ENCODE assay signal across 11 mouse cellular contexts in the genomic region with DNA sequence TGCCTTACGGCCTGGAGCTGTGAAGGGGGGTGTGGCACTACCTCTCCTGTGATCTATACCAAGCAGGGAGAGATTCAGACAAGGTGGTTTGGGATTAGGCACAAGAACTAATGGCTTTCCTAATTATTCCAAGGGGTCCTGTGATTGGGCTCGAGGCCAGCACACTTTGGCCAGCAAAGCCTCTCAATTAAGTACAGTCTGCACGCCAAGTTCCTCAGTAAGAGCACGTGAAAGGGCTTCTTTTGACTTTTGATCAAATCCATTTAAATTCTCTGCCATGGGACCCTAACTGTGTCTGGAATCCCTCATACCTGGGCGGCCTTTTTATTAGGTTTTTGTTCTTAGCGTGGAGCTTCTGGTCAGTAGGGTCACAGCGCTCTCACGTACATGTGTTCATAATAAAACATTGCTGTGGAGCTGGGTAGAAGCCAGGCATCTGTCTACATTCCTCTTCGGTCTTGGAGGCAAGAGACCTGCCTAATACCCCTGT.
DNase-seq lines count a peak whose midpoint lies in the region; ATAC-seq and TF ChIP-seq lines count a peak whose summit lies in the region.
"Had no signal": no experiment of that assay in that cellular context is flagged by ENCODE, and none has a peak within 500 bp of the region (broad histone marks: within the 10 kb centered on the region; RNA-seq: fewer than 3 reads in every experiment).

No protein-coding gene starts in this region.

- H3K9me3 ChIP-seq in stomach, embryonic 14.5 days (ENCODE audit: control insufficient read depth, low read depth, low read length): no peaks in the 10 kb centered on the region
- no peaks in the 10 kb centered on the region for H3K9me3 ChIP-seq in stomach, postnatal 0 days (ENCODE audit: control insufficient read depth, low read length)
- no peaks in the 10 kb centered on the region for H3K9me3 ChIP-seq in intestine, postnatal 0 days (ENCODE audit: control insufficient read depth)

- no peaks in the 10 kb centered on the region for H3K4me1 ChIP-seq in stomach, embryonic 14.5 days (ENCODE audit: control insufficient read depth, insufficient read depth, low read length)
- no peaks in the 10 kb centered on the region for H3K4me1 ChIP-seq in stomach, postnatal 0 days (replicated peaks; ENCODE audit: control insufficient read depth, insufficient read depth)
- H3K4me1 ChIP-seq in intestine, postnatal 0 days (replicated peaks; ENCODE audit: control insufficient read depth, insufficient read depth, low read length): no peaks in the 10 kb centered on the region

- intact Hi-C loops in left cerebral cortex, postnatal 4 days (cut with DNase I): no loop called here

- H3K9ac ChIP-seq in stomach, embryonic 14.5 days (replicated peaks; ENCODE audit: low read depth, low read length): no peak overlapping the region
- no peak overlapping the region for H3K9ac ChIP-seq in stomach, postnatal 0 days (ENCODE audit: low read length)
- H3K9ac ChIP-seq in intestine, postnatal 0 days (ENCODE audit: low read depth, low read length): no peak overlapping the region

- 52% methylated on average over 9 of the region's 9 CpGs for WGBS in stomach, embryonic 14.5 days
- 58% methylated on average over 9 of the region's 9 CpGs for WGBS in stomach, postnatal 0 days
- WGBS in intestine, postnatal 0 days: 58% methylated on average over 9 of the region's 9 CpGs

- peak; percentile 14; the same call in 1 of the 2 replicates for ATAC-seq in stomach, embryonic 14.5 days (ENCODE audit: insufficient number of reproducible peaks, insufficient read depth, low FRiP score, low read depth)
- no peak for ATAC-seq in stomach, postnatal 0 days (ENCODE audit: low FRiP score, low TSS enrichment)
- ATAC-seq in intestine, postnatal 0 days: no peak

- H3K36me3 ChIP-seq in stomach, embryonic 14.5 days (ENCODE audit: control insufficient read depth, insufficient read depth, low read length): no peaks in the 10 kb centered on the region
- no peaks in the 10 kb centered on the region for H3K36me3 ChIP-seq in stomach, postnatal 0 days (ENCODE audit: control insufficient read depth, insufficient read depth, low read length)
- no peaks in the 10 kb centered on the region for H3K36me3 ChIP-seq in intestine, postnatal 0 days (ENCODE audit: control insufficient read depth, insufficient read depth)

- TF ChIP-seq CTCF in stomach, postnatal 0 days (IDR thresholded peaks at IDR 0.05; ENCODE audit: low read depth): no peak
- no peak for TF ChIP-seq CTCF in intestine, postnatal 0 days (IDR thresholded peaks at IDR 0.05; ENCODE audit: low read depth)

- peak; percentile 11 for DNase-seq in cerebellum, adult 9-10 months
- DNase-seq in cerebellum, adult 8-10 months: no peak
- DNase-seq in stomach, postnatal 0 days (ENCODE audit: low spot score): no peak
- peak; percentile 74 for DNase-seq in left cerebral cortex, postnatal 4 days
- DNase-seq in liver: no peak
- DNase-seq in heart, postnatal 4 days: no peak
- DNase-seq: kidney, postnatal 10 days; thymus, postnatal 4 days had no signal

- no peak overlapping the region for H3K4me2 ChIP-seq in stomach, embryonic 14.5 days (replicated peaks; ENCODE audit: low read depth, low read length)
- no peak overlapping the region for H3K4me2 ChIP-seq in stomach, postnatal 0 days (replicated peaks; ENCODE audit: low read depth)
- H3K4me2 ChIP-seq in intestine, postnatal 0 days (replicated peaks; ENCODE audit: low read depth): no peak overlapping the region

- H3K27ac ChIP-seq in stomach, embryonic 14.5 days (ENCODE audit: low read length): no peak overlapping the region
- no peak overlapping the region for H3K27ac ChIP-seq in stomach, postnatal 0 days (replicated peaks)
- H3K27ac ChIP-seq in intestine, postnatal 0 days (ENCODE audit: low read depth, low read length): no peak overlapping the region
- H3K27ac ChIP-seq: macrophage had no signal

- no peaks in the 10 kb centered on the region for H3K27me3 ChIP-seq in stomach, embryonic 14.5 days (ENCODE audit: control insufficient read depth, insufficient read depth, low read length)
- H3K27me3 ChIP-seq in stomach, postnatal 0 days (ENCODE audit: control insufficient read depth, insufficient read depth, low read length): no peaks in the 10 kb centered on the region
- H3K27me3 ChIP-seq in intestine, postnatal 0 days (replicated peaks; ENCODE audit: control insufficient read depth, insufficient read depth, low read length): no peaks in the 10 kb centered on the region

- no peak for TF ChIP-seq EP300 in stomach, postnatal 0 days (optimal IDR thresholded peaks at IDR 0.05)

- no peak overlapping the region for H3K4me3 ChIP-seq in stomach, embryonic 14.5 days (ENCODE audit: low read depth, low read length)
- H3K4me3 ChIP-seq in stomach, postnatal 0 days (ENCODE audit: low read depth, low read length): no peak overlapping the region
- no peak overlapping the region for H3K4me3 ChIP-seq in intestine, postnatal 0 days (ENCODE audit: low read depth, low read length)

Comparison
In these comparisons a context has a peak if more than half of its experiments do, and no peak if none do; other contexts are left out.
1. DNase-seq: peak in cerebellum, adult 9-10 months (single experiment) and left cerebral cortex, postnatal 4 days (single experiment); none in cerebellum, adult 8-10 months (single experiment), stomach, postnatal 0 days (single experiment), liver (single experiment) and heart, postnatal 4 days (single experiment).